Mouse (Mus musculus): Measurements from ENCODE around the gene Ptbp1.
A peak's percentile ranks its signal among the peaks of the same experiment; 100 is the strongest.

Gene Ptbp1

DNA sequence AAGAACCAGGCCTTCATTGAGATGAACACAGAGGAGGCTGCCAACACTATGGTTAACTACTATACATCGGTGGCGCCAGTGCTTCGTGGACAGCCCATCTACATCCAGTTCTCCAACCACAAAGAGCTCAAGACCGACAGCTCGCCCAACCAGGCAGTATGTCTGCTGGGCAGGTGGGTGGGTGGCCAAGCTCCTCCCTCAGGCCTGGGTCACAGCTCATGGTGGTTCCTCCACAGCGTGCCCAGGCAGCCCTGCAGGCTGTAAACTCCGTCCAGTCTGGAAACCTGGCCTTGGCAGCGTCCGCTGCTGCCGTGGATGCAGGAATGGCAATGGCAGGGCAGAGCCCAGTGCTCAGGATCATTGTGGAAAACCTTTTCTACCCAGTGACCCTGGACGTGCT lies 4.9 kb downstream of the Ptbp1 start:
- DNase-seq (ENCODE audit: low spot score) = no peak

DNA sequence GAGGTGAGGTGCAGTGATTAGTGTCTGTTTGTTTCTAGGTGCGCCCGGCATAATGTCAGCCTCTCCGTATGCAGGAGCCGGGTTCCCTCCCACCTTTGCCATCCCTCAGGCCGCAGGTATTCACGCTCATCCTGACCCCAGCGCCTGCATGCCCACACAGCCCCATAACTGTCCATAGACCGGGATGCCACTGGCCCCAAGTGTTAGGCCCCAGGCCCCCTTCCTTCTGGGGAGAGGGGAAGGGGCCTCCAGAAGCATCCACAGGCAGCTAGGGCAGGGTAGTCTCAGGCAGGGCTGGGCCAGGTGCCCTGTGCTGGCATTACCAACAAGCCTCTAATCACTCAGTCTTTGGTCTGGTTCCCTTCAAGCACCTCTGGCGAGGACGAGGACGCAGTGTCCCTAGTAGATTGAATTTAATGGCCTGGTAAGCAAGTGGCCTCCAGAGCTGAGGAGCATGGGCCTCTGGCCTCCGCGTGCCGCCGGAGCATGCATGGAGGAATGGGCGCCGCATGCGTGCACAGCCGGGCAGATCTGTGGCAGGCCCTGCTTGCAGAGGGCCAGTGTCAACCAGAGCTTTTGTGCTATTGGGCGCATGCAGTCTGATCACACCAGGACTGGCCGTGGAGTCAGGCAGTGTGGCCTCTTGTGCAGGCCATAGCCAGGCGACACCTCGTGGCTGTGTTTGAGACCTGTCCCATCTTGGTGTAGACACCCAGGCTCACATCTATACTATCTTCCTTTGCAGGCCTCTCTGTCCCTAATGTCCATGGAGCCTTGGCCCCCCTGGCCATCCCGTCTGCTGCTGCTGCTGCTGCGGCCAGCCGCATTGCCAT lies 6.1 kb downstream of the Ptbp1 start:
- no peak for DNase-seq (ENCODE audit: low spot score)

GRCm38 (mm10) chr10:79861230-79862048 lies 7.2 kb downstream of the Ptbp1 start:
- DNase-seq (ENCODE audit: low spot score) = no peak

DNA sequence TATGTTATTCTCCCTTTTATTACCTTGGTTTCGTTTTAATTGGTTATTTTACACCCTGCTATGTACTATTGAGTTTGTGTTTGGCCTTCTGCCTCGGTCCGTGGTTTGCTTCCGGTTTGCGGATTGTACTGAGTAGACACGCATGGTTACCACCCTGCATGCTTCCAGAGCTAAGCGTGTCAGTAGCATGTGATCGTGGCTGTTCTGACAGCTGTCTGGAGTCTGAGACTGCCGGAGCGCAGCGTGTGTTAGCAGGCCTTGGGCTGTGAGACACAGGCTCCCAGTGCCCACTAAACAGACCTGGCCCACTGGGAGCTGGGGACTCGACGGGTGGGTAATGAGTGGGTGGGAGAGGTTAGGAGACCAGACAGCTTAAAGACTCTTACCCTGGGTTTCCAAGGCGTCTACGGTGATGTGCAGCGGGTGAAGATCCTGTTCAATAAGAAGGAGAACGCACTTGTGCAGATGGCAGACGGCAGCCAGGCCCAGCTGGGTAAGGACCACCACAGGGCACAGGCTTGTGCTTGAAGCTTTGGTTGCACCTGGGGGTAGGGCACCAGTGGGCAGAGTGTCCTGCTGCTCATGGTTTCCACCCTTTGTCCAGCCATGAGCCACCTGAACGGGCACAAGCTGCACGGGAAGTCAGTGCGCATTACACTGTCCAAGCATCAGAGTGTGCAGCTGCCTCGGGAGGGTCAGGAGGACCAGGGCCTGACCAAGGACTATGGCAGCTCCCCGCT lies 8.0 kb downstream of the Ptbp1 start:
- no peak for DNase-seq (ENCODE audit: low spot score)

DNA sequence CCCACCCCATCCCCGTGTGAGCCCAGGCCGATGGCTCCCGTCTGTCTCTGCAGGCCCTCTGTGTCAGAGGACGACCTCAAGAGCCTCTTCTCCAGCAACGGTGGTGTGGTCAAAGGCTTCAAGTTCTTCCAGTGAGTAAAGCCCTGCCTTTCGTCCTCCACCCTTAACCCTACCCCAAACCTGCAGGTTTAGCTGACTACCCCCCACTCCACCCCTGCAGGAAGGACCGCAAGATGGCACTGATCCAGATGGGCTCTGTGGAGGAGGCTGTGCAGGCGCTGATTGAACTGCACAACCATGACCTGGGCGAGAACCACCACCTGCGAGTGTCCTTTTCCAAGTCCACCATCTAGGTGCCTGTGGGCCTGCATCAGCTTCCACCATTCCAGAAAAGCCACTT lies 8.7 kb downstream of the Ptbp1 start:
- DNase-seq (ENCODE audit: low spot score) = no peak

- DNase-seq (ENCODE audit: low spot score) = no peak
Measured at GRCm38 (mm10) chr10:79864351-79865188, 10.3 kb downstream of the Ptbp1 start.

DNA sequence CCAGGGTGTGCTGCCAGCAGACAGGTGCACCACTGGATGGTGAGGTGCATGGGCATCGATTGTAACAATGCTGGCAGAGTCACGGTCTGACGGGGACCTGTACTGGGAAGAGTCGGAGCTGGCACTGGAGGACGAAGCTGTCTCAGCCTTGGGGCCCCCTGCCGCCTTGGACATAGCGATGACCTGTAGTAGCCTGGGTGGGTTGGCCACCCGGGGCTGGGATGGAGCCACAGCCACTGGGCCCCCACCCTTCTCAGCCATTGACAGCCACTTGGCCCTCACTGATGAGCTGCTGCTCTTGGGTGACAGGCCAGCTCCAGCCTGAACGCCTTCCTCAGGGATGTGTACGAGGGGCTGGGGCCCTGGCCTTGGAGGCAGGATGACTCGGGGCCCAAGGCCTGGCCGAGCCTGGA lies 11.0 kb downstream of the Ptbp1 start:
- DNase-seq (ENCODE audit: low spot score) = no peak

DNA sequence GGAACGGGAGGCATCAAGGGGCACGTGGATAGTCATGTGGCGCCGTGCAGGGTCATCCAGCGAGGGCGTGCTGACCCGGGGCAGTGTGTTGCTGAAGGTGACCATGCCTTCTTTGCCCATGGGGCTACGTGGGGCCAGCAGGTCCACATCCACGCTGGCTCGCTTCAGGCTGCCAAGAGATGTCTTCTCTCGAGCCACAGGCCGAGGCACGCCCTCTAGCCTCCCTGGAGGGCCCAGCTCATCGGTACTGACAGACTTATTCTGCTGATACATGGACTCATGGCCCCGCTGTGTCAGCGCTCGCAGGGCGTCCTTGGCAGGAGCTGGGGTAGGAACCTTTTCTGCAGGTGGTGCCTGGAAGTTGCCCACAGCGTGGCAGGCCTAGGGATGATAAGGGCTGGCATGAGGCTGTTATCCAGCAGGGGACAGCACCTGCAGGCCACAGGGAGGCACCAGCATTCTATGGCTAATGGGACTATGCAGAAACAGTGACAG lies 11.6 kb downstream of the Ptbp1 start:
- peak; percentile 72 for DNase-seq (ENCODE audit: low spot score)

DNA sequence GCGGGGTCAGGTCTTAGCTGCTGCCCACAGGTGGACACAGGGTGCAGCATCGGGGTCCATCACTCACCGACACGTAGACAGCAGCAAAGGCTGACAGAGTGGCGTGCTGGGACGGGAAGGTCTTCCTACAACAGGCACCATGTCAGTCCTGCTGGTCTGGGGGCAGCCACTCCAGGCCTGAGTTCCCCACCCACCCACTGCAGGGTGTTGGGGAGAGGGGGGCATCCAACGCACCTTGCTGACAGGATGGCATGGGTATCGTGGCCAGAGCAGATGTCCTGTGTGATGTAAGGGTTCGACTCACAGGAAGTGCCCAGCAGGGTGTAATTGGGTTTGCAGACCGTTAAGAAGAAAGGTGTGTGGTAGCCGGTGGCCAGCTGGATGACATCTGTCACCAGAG lies 12.4 kb downstream of the Ptbp1 start:
- DNase-seq (ENCODE audit: low spot score) = no peak

DNA sequence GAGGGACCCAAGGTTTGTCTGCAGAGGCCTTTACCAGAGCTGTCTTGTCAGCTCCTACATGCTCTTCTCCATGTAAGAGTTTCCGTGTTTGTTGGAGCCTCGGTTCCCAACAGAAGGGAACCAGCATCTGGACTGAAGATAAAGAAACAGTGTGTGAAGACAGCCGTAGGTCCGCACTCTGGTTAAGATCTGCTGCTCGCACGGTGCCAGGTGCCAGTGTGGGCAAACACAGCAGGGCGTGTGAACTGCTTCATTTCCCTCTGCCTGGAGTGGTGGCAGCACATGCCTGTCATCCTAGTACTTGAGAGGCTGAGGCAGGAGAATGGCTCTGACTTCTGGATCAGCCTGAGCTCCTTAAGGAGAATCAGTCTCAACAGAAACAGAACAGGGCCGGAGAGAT lies 17.6 kb downstream of the Ptbp1 start:
- DNase-seq (ENCODE audit: low spot score) = no peak

DNA sequence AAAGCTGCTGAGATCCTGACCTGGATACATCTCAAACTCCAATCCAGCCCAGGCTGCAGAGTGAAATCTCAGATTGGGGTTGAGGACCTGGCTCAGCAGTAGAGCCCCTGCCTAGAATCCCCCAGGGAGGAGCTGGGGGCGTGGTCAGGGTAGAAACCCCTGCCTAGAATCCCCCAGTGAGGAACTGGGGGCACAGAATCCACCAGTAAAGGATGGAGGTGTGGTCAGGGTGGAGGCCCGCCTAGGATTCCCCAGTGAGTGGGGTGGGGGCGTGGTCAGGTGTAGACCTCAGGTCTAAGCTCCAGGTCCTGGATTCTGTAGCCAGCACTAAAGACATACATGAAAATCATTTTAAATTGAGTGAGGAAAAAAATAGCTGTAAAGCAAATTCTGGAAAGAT lies 18.6 kb downstream of the Ptbp1 start:
- DNase-seq (ENCODE audit: low spot score) = no peak

DNA sequence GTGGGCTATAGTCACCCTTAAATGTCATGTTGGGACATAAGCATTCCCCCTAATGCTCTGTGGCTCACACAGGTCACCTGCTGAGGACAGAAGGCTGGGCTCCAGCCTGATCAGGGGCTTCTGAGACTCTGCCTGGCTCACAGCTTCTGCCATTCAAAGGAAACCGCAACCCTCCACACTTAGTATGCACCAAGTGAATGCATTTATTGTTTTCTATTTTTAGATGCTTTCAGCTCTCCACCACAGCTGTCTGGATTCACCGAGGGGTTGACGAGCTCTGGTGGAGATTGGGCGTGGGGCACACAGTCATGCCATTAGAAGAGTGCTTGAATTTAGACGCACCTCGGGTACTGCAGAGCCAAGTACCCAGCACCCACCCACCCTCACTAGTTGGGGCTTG lies 19.1 kb downstream of the Ptbp1 start:
- no peak for DNase-seq (ENCODE audit: low spot score)

GRCm38 (mm10) chr10:79873715-79874289 lies 19.6 kb downstream of the Ptbp1 start:
- DNase-seq (ENCODE audit: low spot score) = no peak

DNA sequence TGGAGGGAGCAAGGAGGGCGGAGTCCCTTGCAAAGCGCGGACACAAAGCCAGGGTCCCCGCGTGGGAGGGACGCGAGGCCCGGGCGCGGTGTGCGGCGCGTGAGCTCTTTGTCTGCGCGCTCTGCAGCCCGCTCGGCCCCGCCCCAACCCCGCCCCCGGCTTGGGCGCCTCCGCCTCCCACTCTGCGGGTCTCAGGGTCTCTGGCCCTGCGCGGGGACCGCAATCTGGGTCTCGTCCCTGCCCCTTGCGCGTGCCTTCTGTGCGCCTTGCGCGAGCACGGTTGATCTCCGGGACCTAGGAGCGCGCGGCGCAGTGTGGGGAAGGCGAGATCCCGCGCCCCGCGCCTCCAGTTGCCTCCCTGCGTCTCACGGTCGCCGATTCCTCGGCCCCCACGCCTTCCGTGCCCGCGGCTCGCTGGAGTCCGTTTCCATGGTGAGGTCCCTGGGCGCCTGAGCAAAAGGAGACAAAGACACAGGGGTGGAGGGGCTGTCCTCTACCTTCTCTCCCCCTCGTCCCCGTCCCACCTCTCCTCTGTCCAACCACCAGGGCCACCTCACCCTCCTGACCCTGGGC lies 20.1 kb downstream of the Ptbp1 start, which contains the start of the genes Prtn3 and Plppr3:
Gene Prtn3 (plus strand): TSS at position 187 of the 573 bp plus-strand sequence.
Gene Plppr3 (minus strand): TSS at position 345 of the 573 bp plus-strand sequence.
- peak; percentile 55 for DNase-seq (ENCODE audit: low spot score)

DNA sequence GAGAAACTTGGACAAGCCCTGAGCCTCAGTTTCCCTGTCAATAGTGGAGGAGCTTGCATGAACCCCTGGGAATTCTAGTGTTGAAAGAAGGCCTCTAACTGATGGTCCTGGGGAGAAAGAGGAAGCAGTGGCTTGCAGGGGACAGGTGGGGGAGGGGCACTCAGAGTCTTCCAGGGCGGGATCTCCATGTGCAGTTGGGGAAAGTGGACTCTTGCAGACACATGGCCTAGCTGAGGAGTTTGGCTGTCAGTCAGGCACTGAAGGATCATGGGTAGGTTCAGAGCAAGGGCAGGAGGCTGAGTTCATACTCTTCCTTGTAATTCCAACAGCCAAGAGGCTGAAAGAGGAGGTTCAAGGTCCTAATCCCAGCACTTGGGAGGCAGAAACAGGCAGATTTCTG lies 22.9 kb downstream of the Ptbp1 start:
- no peak for DNase-seq (ENCODE audit: low spot score)

DNA sequence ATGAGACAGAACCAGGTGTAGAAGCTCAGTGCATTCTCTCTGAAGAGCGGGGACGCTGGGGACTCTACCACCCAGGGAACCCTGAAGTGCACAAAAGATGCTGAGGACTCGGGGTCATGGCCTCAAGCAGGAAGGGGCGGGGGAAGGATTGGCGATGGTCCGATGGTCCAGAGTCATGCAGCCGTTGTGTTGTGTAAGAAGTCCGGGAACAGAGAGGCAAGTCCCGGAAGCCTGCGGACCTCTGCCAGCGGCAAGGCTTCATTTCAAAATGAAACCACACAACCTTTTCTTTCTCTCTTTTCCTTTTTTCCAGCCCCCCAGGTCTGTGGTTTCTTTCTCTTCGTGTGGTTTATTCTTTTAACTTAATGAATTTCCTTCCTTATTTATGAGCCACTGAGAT lies 23.5 kb downstream of the Ptbp1 start:
- DNase-seq (ENCODE audit: low spot score) = no peak

- no peak for DNase-seq (ENCODE audit: low spot score)
Measured at GRCm38 (mm10) chr10:79879527-79879926, 25.3 kb downstream of the Ptbp1 start.

GRCm38 (mm10) chr10:79880721-79881120 lies 26.5 kb downstream of the Ptbp1 start:
- no peak for DNase-seq (ENCODE audit: low spot score)

DNA sequence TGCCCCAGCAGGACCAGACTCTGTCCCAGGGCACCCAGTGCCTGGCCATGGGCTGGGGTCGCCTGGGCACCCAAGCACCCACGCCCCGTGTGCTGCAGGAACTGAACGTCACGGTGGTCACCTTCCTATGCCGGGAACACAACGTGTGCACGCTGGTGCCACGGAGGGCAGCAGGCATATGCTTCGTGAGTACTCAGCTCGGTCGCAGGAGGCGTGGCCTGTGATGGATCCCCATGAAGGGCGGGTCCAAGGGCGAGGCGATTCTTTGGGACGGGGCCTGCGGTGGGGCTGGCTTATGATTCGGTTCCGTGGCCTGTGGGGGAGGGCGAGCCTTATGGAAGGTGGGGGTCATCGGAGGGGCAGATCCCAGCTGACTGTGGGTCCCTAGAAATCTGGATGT lies 27.8 kb downstream of the Ptbp1 start:
- DNase-seq (ENCODE audit: low spot score) = no peak

DNA sequence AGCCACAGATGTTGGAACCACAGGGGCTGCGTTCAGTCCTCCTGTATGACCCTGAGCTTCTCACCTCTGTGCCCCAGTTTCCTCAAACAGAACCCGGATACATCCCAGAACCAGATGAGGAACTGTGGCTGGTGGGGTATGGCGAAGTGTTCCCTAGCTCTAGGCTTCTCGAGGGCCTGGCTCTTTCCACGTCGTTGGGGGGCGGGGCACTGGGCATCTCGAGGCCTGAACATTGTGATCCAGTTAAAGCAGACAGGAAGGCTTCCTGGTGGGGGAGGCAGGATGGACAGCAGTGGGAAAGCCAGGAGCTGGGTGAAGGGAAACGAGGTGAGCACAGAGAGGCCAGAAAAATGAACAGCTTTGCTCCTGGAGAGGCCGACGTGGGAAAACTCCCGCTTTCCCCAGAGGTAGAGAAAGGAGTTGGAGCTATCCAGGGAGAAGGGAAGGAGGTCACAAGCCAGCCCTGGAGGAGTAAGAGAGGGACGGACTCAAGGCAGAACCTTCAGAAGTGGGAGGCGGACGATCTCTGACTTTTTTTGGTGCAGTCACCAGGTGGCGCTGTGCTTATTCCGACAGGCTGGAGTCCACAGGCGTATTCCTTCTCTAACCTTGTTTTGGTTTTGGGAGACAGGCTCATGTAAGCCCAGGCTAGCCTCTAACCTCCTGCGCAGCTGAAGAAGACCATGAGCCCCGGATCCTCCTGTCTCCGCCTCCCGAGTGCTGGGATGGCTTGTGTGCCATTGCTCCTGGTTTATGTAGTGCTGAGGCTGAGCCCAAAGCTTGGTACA lies 29.3 kb downstream of the Ptbp1 start:
- peak; percentile 77 for DNase-seq (ENCODE audit: low spot score)

Measured in ovary, postnatal 36 days (tissue).